Mouse (Mus musculus) embryonic fibroblast, embryonic 13.5 days (primary cell): Measurements from ENCODE around the gene Skida1.

Experiments used
- CTCF ChIP-seq: IDR thresholded peaks from 2 replicates; pipeline ENCODE4 v1.5.1; 2011; ENCODE audit warnings: mild to moderate bottlenecking, control low read depth, low read length, moderate library complexity, borderline replicate concordance; ENCODE audit not compliant: insufficient read depth
- POLR2A ChIP-seq: IDR thresholded peaks from 2 replicates; pipeline ENCODE4 v1.6.1; 2011; ENCODE audit warnings: low read depth, mild to moderate bottlenecking, control low read depth, low read length, moderate library complexity

GRCm38 (mm10) chr2:18059063-18059462 is 10.2 kb upstream of the Skida1 start:
- no peak for TF ChIP-seq CTCF
- TF ChIP-seq POLR2A: no peak
